Mouse (Mus musculus): ENCODE measurements around the gene Larp4.

Gene Larp4

DNA sequence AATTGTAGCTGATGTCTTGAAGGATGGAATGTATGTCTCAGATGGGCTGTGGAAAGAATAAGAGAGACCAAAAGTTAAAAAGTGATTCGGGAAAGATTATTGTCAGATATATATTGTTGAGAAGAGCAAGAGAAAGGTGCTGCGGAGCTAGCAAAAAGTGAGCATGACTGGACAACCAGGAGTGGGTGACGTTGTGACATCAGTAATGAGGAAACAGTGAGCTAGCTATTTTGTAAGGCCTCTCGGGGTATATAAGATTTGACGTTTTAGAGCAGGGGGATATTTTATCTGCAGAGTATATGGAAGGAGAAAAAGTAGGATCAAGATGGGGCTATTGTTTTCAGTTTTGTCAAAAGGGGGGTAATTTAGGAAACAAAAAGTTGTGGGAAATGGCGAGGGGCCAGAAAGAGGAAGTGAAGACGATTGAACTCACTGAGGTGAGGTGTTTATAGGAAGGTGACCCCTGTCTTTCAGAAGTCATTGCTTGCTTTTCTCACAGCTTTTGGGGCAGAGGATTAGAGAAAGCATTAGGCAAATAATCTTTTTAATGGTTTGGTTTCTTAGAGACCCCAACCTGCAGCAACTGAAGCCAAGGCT lies 34.9 kb downstream of the Larp4 start:
- DNase-seq (ENCODE audit: low spot score in 2 of 2): no peak

- no peak for DNase-seq (ENCODE audit: low spot score in 2 of 2)
These were observed 36.3 kb downstream of the Larp4 start for GRCm38 (mm10) chr15:100006180-100006579.

- DNase-seq (ENCODE audit: low spot score in 2 of 2): no peak
These were observed 48.5 kb downstream of the Larp4 start for GRCm38 (mm10) chr15:100018280-100018899.

- DNase-seq (ENCODE audit: low spot score in 2 of 2): no peak
These were observed 51.3 kb downstream of the Larp4 start for GRCm38 (mm10) chr15:100021175-100021574.

DNA sequence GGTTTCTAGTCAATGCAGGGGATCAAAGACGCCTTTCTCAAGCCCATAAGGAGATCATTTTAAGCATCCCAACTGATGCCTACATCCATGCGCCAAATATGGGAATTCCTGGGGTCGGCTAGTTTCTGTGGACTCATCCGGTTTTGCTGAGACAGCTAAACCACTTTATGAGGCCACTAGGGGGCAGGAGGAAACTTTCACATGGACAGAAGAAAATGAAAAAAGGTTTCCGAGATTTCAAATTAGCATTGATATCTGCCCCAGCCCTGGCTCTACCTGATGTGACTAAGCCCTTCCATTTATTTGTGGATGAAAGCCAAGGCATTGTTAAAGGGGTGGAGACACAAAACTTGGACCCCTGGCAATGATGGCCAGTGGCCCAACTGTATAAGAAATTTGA lies 53.1 kb downstream of the Larp4 start:
- peak in 1 of 2 experiments; percentile 45 for DNase-seq (ENCODE audit: low spot score in 2 of 2)

DNA sequence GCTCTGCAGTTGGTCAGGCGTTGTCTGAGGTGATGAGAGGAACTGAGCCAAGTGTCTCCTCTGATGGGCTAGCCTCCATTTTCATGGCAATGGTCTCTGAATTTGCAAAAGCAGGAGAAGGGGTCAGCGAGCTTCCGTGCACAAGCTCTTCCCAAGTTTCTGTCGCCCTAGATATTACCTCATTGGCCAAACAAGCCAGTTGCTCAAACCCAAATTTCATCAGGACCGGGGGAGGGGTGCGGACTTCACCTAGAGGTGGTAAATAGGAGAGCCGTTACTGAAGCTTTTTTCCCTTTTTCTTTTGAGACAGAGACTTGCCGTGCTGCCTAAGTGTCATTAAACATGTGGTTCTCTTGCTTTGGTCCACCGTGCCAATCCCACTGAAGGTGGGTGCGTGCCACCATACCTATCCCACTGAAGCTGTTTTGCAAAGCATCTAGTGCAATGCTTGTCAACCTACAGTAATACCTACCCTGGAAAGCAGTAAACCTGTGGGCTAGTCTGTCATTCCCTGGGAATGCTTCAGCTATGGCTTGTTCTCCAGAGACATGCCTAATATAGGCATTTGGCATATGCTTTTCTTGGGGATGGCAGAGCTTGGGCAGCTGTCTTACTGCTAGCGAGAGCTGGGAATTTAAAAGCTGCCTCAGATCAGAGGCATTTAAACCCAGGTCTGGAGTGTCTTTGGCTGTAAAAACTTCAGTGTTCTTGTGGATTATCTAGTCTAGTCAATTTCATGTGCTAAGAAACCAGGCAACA lies 55.4 kb downstream of the Larp4 start:
- no peak for DNase-seq (ENCODE audit: low spot score in 2 of 2)

- no peak for DNase-seq (ENCODE audit: low spot score in 2 of 2)
These were observed 58.3 kb downstream of the Larp4 start for GRCm38 (mm10) chr15:100028133-100028532.

DNA sequence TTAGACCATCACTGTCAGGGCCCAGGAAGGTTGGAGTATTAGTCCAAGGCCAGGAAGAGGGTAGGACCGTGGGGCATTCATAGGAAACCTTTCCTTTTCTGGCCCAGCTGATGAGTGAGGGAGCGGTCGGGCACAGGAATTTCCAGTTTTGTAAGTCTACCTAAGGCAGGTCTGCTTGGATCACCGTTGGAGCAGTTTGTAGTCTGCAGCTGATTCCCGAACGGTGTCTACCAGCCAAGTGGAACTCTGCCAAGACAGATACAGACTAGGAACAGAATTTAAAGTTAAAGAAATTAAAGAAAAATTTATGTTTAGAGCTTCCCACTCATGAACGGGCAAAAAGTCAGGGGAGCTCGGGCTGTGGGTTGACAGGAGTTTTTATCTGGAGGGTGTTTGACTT lies 59.6 kb downstream of the Larp4 start:
- DNase-seq (ENCODE audit: low spot score in 2 of 2): no peak

DNA sequence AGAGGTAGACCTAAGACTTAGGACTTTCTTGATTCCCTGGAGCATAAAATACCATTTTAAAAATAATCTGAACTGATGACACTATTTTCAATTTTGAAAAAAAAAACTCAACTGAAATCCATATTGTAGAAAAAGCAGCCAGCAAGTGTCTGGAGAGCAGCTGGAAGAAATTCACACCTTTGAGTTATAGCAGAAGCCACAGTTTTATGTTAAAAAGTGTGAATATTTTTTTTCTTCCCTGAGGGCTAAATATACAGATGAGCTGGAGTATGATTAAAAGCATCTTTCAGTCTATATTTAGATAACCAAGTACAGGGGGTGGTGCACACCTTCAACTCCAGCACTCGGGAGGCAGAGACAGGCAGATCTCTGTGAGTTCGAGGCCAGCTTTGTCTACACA lies 60.0 kb downstream of the Larp4 start:
- DNase-seq (ENCODE audit: low spot score in 2 of 2): no peak

GRCm38 (mm10) chr15:100032546-100032945 lies 62.7 kb downstream of the Larp4 start:
- DNase-seq (ENCODE audit: low spot score in 2 of 2): no peak

GRCm38 (mm10) chr15:100038470-100038971 lies 68.7 kb downstream of the Larp4 start, which contains the start of gene Dip2b:
Dip2b (plus strand) TSS chr15:100038664.
- DNase-seq (ENCODE audit: low spot score in 2 of 2): peak; percentile 92 to 100

DNA sequence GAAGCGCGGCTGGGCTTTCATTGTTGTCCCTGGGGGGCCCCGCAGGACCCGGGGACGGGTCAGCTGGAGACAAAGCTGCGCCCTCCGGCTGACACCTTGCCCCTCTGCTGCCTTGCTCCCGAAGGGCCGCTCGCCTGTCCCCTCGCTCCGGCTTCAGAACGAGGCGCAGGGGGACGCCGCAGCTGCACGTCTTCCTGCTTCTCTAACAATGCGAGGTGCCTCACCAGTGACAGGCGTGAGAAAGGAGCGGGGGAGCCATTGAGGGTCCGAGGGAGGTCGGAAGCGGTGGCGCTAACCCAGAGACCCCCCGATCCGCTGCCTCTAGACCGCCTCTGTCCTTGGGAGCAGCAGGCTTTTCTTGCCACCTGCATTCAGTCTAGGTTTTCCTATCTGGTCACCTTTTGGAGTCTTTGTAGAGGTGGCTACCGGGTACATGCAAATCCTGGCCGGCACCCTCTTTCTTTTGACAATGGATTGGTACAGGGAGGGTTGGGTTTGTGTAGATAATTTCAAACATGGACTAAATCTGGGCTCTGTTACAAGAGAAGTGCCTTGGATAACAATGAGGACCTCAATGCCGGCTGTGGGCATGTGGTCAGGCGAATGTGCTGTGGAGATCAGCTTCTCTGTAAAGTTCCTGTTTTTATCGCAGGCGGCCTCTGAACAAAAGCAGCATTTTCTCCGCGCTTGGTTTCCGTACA lies 69.3 kb downstream of the Larp4 start:
- peak; percentile 57 to 60 for DNase-seq (ENCODE audit: low spot score in 2 of 2)

- no peak for DNase-seq (ENCODE audit: low spot score in 2 of 2)
These were observed 70.8 kb downstream of the Larp4 start for GRCm38 (mm10) chr15:100040541-100041266.

DNA sequence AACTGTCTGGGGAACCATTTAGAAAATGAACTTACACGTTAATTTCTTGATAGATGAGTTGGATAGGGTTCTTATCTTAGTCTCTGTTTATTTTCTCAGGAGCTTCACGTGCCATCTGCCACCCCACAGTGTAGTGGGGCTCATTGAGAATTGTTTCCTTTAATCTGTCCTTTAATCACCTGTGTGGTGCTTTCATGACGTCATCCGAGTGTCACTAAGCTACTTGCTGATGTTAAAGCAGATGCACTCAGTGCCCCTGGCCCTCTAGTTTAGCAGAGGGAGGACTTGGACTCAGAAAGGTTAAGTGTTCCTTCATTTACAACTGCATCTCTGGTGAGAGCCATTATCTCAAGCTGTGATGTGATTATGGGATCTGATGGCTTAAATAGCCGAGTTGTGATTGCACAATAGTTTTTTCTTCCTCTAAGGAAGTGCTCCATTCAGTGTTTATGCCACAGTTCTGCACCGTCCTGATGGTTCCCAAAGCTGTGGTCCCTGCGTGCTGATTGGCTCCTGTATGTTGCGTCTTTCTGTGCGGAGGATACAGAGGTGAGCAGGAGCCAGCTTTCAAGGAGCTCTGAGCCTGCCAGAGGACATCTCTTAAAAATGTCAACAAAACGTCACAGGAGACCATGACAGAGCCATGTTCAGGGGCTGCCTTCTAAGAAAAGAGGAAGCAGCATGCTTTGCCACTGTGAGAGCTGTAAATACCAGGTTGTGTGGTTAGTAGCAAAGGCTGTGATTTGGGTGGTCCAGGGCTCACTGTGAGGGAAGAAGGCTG lies 71.6 kb downstream of the Larp4 start:
- no peak for DNase-seq (ENCODE audit: low spot score in 2 of 2)

GRCm38 (mm10) chr15:100042048-100042400 lies 72.2 kb downstream of the Larp4 start:
- no peak for DNase-seq (ENCODE audit: low spot score in 2 of 2)

DNA sequence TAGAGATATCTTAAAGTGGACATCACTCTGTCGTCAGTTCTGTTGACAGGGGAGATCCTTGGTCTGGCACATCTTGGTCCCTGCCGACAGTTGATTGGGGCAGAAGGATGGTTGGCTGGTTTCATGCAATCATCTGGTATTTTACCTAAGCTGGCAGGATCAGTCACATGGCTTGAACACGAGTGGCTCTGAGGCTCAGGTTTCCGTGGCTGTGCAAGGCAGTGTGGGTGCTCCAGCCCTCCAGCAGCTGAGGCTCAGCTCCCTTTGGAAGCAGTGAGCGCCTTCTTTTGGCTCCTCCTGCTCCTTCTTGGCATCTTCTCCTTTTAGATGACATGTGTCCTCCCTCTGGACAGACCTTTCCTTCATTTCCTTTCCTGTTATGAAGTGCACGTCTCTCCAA lies 75.7 kb downstream of the Larp4 start:
- DNase-seq (ENCODE audit: low spot score in 2 of 2): no peak

GRCm38 (mm10) chr15:100049496-100050087 lies 79.7 kb downstream of the Larp4 start:
- DNase-seq (ENCODE audit: low spot score in 2 of 2): no peak

- DNase-seq (ENCODE audit: low spot score in 2 of 2): no peak
These were observed 81.1 kb downstream of the Larp4 start for GRCm38 (mm10) chr15:100050940-100051339.

DNA sequence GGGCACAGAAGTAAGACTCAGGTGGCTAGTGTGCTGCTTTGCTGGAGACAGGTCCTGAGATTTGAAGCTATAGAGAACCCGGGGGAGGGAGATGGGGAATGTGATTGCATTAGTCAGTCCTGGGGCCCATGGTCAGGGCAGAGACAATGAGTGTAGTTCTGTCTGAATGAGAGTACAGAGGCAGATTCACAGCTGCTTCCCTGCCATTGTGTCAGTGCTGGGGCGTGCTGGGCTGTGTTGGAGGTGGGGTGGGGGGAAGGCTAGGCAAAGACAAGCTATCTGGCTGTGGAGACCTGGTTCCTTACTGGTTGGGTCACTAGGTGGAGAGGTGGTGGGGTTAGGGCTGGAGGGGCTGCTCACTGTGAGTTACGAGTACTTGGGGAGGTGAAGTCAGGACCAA lies 82.9 kb downstream of the Larp4 start:
- no peak for DNase-seq (ENCODE audit: low spot score in 2 of 2)

GRCm38 (mm10) chr15:100056397-100056908 lies 86.6 kb downstream of the Larp4 start:
- DNase-seq (ENCODE audit: low spot score in 2 of 2): no peak

All from thymus, postnatal 10 days (tissue).